Mouse (Mus musculus): ENCODE data around the gene Tfpi.
"Not testable (repeated sequence)": the region's sequence is repeated elsewhere in the genome, so short reads cannot be mapped to it uniquely, and the experiment has no call there.

The Tfpi gene

DNA sequence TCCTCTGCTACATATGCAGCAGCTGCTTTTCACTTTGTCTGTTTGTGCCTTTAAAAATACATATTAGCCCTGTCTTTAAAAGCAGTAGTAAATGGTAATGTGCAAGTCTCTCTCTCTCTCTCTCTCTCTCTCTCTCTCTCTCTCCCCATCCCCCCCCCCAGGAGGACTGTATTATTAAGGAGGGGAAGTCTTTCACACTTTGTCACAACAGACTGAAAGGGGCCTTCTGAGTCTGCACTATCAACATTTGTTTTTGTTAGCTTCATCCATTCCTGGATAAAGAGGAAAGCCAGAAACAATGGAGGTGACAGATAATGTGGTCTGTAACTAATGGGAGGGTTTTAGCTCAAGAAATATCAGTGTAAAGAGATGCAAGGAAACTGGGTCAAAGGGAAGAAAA, 87.5 kb downstream of the Tfpi start:
- DNase-seq (ENCODE audit: low read depth, low spot score) = no peak

DNA sequence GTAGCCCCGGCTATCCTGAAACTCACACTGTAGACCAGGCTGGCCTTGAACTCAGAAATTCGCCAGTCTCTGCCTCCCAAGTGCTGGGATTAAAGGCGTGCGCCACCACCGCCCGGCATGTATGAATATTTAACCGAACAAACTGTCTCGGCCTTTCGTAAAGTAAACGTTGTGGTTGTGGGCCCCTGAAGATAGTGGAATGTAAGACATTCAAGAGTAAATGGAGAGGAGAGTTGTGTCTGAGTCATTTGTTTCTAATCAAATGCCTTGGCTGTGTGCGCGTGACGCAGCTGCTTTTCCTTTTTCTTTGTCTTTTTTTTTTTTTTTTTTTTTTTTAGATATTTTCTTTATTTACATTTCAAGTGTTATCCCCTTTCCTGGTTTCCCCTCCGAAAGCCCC, 88.0 kb downstream of the Tfpi start:
- not testable (repeated sequence) for DNase-seq (ENCODE audit: low read depth, low spot score)

DNA sequence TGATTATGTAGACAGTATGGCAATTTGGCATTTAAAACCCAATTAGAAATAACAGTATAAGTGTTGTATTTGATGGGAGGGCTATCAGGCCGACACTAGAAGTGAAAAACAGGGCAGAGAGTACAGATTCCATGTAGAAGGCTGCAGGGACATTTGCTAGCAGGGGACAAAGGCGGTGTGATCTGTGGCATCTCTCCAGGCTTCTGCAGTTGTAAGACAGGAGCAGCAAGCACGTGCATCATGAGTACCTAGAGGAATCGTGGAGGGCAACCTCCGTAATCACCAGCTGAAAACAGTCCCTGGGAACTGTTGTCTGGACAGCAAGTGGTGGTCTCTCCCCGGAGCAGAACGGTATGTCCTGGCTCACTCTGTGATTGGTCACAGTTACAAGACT, 88.6 kb downstream of the Tfpi start:
- no peak for DNase-seq (ENCODE audit: low read depth, low spot score)

DNA sequence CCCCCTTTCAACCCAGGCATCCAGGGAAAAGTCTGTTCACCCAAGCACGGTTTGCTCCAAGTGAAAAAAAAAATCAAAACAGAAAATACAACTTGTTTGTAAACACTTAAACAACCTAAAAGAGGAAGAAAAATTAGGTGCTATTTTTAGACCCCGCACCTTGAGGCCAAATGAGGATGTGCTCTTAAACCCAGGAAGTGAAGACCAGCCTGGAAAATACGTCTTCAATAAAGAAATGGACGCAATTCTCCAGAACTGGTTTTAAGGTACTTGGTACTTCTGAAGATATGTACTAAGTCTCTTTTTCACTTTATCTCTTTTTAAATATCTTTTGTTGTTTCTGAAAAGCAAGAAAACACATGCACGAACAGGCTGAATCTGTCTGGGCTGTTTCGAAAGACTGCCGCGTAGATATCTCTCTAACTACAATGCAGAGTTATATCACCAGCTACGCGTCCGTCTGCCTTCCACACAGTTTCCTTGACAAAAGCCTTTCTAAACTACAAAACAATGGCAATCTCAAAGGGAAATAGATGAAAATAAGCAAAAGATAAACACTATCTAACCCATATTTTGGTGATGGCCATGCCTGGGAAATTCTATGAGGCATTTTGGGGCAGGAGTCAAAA, 89.1 kb downstream of the Tfpi start:
- DNase-seq (ENCODE audit: low read depth, low spot score) = no peak

DNA sequence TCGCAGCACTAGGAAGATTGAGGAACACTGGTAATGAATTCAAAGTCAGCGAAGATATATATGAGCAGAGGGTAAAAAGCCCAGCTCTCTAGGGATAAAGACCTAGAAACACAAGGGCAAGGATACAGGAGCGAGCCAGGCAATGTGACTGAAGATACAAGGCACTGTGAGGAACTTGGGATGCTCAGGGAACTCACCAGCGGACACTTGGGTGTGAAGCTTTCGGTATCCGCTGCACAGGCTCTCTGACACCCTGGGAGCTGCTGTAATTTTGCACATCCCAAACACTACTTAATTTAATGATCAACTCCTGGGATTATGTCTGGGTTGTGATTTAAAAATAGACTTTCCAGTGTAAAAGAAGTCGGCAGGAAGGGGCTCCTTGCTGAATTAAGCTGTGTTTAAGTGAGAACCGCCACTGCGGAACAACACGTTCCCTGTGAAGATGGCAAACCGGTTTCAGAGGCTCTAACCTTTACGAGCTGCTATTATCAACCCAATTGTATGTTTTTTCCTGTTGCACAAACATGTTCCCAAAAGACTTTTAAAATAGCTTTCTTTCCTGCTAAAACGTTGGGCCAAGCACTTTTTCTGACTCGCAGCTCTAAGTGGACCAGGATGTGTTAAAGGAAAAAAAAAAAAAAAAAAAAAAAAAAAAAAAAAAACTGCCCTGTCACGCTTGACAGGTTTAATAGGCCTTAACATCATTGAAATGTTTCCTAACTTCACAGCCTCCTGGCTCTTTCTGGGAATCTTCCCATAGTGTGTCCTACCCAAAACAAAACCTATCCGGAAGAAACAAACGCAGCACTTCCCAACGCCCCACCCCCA, 89.8 kb downstream of the Tfpi start:
- DNase-seq (ENCODE audit: low read depth, low spot score) = no peak

GRCm38 (mm10) chr2:84384911-84385693, 91.5 kb downstream of the Tfpi start:
- no peak for DNase-seq (ENCODE audit: low read depth, low spot score)

DNA sequence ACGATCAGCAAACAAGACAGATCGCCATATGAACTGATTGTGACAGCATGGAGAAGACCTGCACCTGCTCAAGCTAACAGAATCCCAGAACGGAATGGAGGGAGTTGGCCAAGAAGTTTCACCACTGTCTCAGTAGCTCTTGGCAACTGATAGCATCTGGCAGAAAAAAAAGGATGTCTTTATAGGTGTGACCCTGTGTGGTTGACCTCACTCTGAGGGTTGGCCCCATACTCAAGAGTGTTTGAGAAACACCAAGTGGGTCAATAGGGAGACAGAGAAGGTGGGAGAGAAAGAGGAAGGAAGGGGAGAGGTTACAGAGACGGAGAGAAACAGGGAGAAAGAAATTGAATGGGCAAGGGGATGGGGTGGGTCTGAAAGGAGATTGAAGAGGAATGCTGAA, 92.7 kb downstream of the Tfpi start:
- DNase-seq (ENCODE audit: low read depth, low spot score) = no peak

Data from brain, embryonic 18.5 days (tissue).